Mouse (Mus musculus): ENCODE measurements at regions not wholly inside any gene's neighbourhood (a gene's known extent, or its start where the extent isn't known, plus 50 kb on each side); places are given as distances from the start of the nearest gene placed in this dataset.

DNA sequence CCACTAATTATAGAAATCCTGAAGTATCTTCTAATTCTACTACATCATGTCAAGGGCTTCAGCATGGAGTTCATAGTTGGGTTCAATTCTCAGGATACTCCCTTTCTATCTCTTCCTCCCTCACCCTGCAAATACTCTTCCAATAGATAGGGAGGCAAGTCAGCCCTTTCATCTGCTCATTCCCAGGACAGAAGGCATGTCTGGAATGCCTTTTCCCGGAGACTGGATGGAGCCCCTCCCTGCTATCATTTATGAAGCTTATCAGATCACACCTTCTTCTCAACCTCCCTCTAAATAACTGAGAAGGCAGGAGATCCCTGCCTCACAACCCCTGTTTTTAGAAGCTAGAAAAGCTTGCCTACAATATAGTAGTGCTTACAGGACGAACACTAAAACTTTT lies 1010.6 kb downstream of the A830018L16Rik start:
- TF ChIP-seq CTCF (IDR thresholded peaks at IDR 0.05; ENCODE audit: extremely low read depth, insufficient read depth, low read length): no peak
- TF ChIP-seq POLR2A (IDR thresholded peaks at IDR 0.05; ENCODE audit: extremely low read depth, insufficient read depth, low read length): no peak
